Mouse (Mus musculus): ENCODE data around the gene Tssk6.

The Tssk6 gene

GRCm38 (mm10) chr8:69902163-69903062 lies at the start of gene Tssk6, which contains the start of the genes Ndufa13 and Yjefn3:
TSS of gene Tssk6 (plus strand) at chr8:69902184.
TSS of gene Ndufa13 (minus strand) at chr8:69902558.
TSS of gene Yjefn3 (minus strand) at chr8:69902712.
- no peak for DNase-seq (ENCODE audit: low spot score)

GRCm38 (mm10) chr8:69853869-69854268 lies 48.1 kb upstream of the Tssk6 start:
- no peak for DNase-seq (ENCODE audit: low spot score)

- DNase-seq (ENCODE audit: low spot score), result no peak
These were observed 41.2 kb upstream of the Tssk6 start for GRCm38 (mm10) chr8:69860807-69861206.

GRCm38 (mm10) chr8:69861251-69861650 lies 40.7 kb upstream of the Tssk6 start:
- DNase-seq (ENCODE audit: low spot score), result no peak

- DNase-seq (ENCODE audit: low spot score), result no peak
These were observed 38.5 kb upstream of the Tssk6 start for GRCm38 (mm10) chr8:69863387-69864020.

- DNase-seq (ENCODE audit: low spot score), result no peak
These were observed 37.8 kb upstream of the Tssk6 start for GRCm38 (mm10) chr8:69864180-69864579.

GRCm38 (mm10) chr8:69867696-69868326 lies 34.2 kb upstream of the Tssk6 start:
- DNase-seq (ENCODE audit: low spot score), result no peak

GRCm38 (mm10) chr8:69870003-69870765 lies 31.8 kb upstream of the Tssk6 start:
- no peak for DNase-seq (ENCODE audit: low spot score)

- DNase-seq (ENCODE audit: low spot score), result no peak
These were observed 31.1 kb upstream of the Tssk6 start for GRCm38 (mm10) chr8:69870907-69871306.

- DNase-seq (ENCODE audit: low spot score), result peak; percentile 47
These were observed 27.8 kb upstream of the Tssk6 start for GRCm38 (mm10) chr8:69874155-69874554.

- no peak for DNase-seq (ENCODE audit: low spot score)
These were observed 27.3 kb upstream of the Tssk6 start for GRCm38 (mm10) chr8:69874654-69875053.

- no peak for DNase-seq (ENCODE audit: low spot score)
These were observed 25.9 kb upstream of the Tssk6 start for GRCm38 (mm10) chr8:69876097-69876496.

- no peak for DNase-seq (ENCODE audit: low spot score)
These were observed 25.0 kb upstream of the Tssk6 start for GRCm38 (mm10) chr8:69876967-69877366.

- DNase-seq (ENCODE audit: low spot score), result no peak
These were observed 24.6 kb upstream of the Tssk6 start for GRCm38 (mm10) chr8:69877396-69877795.

- DNase-seq (ENCODE audit: low spot score), result no peak
These were observed 24.0 kb upstream of the Tssk6 start for GRCm38 (mm10) chr8:69877992-69878391.

- no peak for DNase-seq (ENCODE audit: low spot score)
These were observed 22.3 kb upstream of the Tssk6 start for GRCm38 (mm10) chr8:69879678-69880077.

- no peak for DNase-seq (ENCODE audit: low spot score)
These were observed 21.1 kb upstream of the Tssk6 start for GRCm38 (mm10) chr8:69880841-69881240.

GRCm38 (mm10) chr8:69881261-69881865 lies 20.6 kb upstream of the Tssk6 start:
- no peak for DNase-seq (ENCODE audit: low spot score)

- no peak for DNase-seq (ENCODE audit: low spot score)
These were observed 19.8 kb upstream of the Tssk6 start for GRCm38 (mm10) chr8:69882021-69882756.

- DNase-seq (ENCODE audit: low spot score), result no peak
These were observed 19.0 kb upstream of the Tssk6 start for GRCm38 (mm10) chr8:69882833-69883600.
